Mouse (Mus musculus) intestine, postnatal 0 days (tissue): ENCODE data around the gene Cant1. TPM values are rescaled to one million over a fixed set of nuclear protein-coding genes. Genes with fewer than 3 reads are reported as not detected.

Experiments
- ATAC-seq: fragments of 200-750 bp; cut with Nextera tagmentation; 2 replicates; pipeline ENCODE4 v1.8.0; 2017; ENCODE audit warnings: mild to moderate bottlenecking, moderate TSS enrichment, moderate library complexity
- H3K27ac ChIP-seq: fragments of 300-500 bp; sonication (generic); 2 replicates; pipeline ENCODE4 v1.5.1; 2014; ENCODE audit warnings: mild to moderate bottlenecking, low read depth, low read length, moderate library complexity
- H3K27me3 ChIP-seq: fragments of 300-500 bp; sonication (generic); replicated peaks from 2 replicates; pipeline ENCODE4 v1.6.1; 2014; ENCODE audit warnings: low read length, mixed read lengths; ENCODE audit not compliant: control insufficient read depth, insufficient read depth
- H3K36me3 ChIP-seq: fragments of 300-500 bp; sonication (generic); 2 replicates; pipeline ENCODE4 v1.6.1; 2014; ENCODE audit warnings: mild to moderate bottlenecking, moderate library complexity; ENCODE audit not compliant: control insufficient read depth, insufficient read depth
- H3K4me1 ChIP-seq: fragments of 300-500 bp; sonication (generic); replicated peaks from 2 replicates; pipeline ENCODE4 v1.6.1; 2014; ENCODE audit warnings: antibody characterized with exemption, low read length, mixed read lengths; ENCODE audit not compliant: control insufficient read depth, insufficient read depth
- H3K4me2 ChIP-seq: fragments of 300-500 bp; sonication (generic); replicated peaks from 2 replicates; pipeline ENCODE4 v1.6.1; 2014; ENCODE audit warnings: low read depth, mild to moderate bottlenecking, moderate library complexity
- H3K4me3 ChIP-seq: fragments of 300-500 bp; sonication (generic); 2 replicates; pipeline ENCODE4 v1.5.1; 2014; ENCODE audit warnings: low read depth, low read length
- H3K9ac ChIP-seq: fragments of 300-500 bp; sonication (generic); 2 replicates; pipeline ENCODE4 v1.6.1; 2014; ENCODE audit warnings: mild to moderate bottlenecking, low read depth, low read length
- H3K9me3 ChIP-seq: fragments of 300-500 bp; sonication (generic); 2 replicates; pipeline ENCODE4 v1.6.1; 2016; ENCODE audit warnings: mixed run types; ENCODE audit not compliant: control insufficient read depth
- CTCF ChIP-seq: sonication (generic); IDR thresholded peaks from 2 replicates; pipeline ENCODE4 v1.5.1; 2016; ENCODE audit warnings: low read depth, mild to moderate bottlenecking, control low read depth, antibody characterized with exemption, moderate library complexity
- WGBS: fragments of 180-500 bp; shearing (Covaris S2); extraction: QIAGEN DNeasy Blood & Tissue Kit; methylation state at CpG from one replicate; pipeline ENCODE4 v1.1.7; 2014; 5-methylcytosine and 5-hydroxymethylcytosine counted together
- polyA plus RNA-seq: library from polyadenylated mRNA; unstranded; fragments of >200 nt; fragmentation: Nextera tagmentation; extraction: Ambion mirVana; gene quantifications from 2 replicates; pipeline ENCODE4 v1.2.1, GENCODE M21; 2015

The Cant1 gene
- polyA plus RNA-seq, 1 experiment from 2014 or later = 35.0 TPM

- TF ChIP-seq CTCF = no peak
- H3K4me3 ChIP-seq = no peak overlapping the region
- H3K9ac ChIP-seq = no peak overlapping the region
- H3K27me3 ChIP-seq = 0 out of 2 replicates have a peak, but pooled peaks cover 5% of the 10 kb centered on the region
- 53% methylated on average over 10 of the region's 10 CpGs for WGBS
- H3K4me2 ChIP-seq = peak overlapping the region; percentile 54
- H3K9me3 ChIP-seq = no peaks in the 10 kb centered on the region
- H3K4me1 ChIP-seq = 0 out of 2 replicates have a peak, but pooled peaks cover 2% of the 10 kb centered on the region
- no peak for ATAC-seq
- no peak overlapping the region for H3K27ac ChIP-seq
- H3K36me3 ChIP-seq = no peaks in the 10 kb centered on the region
These were observed 14.5 kb upstream of the Cant1 start for GRCm38 (mm10) chr11:118433398-118433868.

- TF ChIP-seq CTCF = no peak
- no peaks in the 10 kb centered on the region for H3K36me3 ChIP-seq
- 0 out of 2 replicates have a peak, but pooled peaks cover 9% of the 10 kb centered on the region for H3K27me3 ChIP-seq
- H3K4me2 ChIP-seq = no peak overlapping the region
- H3K4me1 ChIP-seq = no peaks in the 10 kb centered on the region
- H3K9ac ChIP-seq = no peak overlapping the region; the same call in 1 of the 2 replicates
- WGBS = 74% methylated on average over 16 of the region's 16 CpGs
- no peak overlapping the region for H3K4me3 ChIP-seq
- H3K9me3 ChIP-seq = no peaks in the 10 kb centered on the region
- H3K27ac ChIP-seq = 0 out of 2 replicates have a peak overlapping the region, but pooled peaks have one; percentile 22
- no peak for ATAC-seq
These were observed 12.4 kb upstream of the Cant1 start for GRCm38 (mm10) chr11:118431100-118431948.

- H3K27ac ChIP-seq = no peak overlapping the region; the same call in 1 of the 2 replicates
- no peaks in the 10 kb centered on the region for H3K4me1 ChIP-seq
- H3K4me2 ChIP-seq = peak overlapping the region; percentile 4; the same call in 1 of the 2 replicates
- 25% methylated on average over 4 of the region's 4 CpGs for WGBS
- H3K9ac ChIP-seq = no peak overlapping the region; the same call in 1 of the 2 replicates
- no peaks in the 10 kb centered on the region for H3K36me3 ChIP-seq
- ATAC-seq = no peak
- H3K9me3 ChIP-seq = no peaks in the 10 kb centered on the region
- no peak overlapping the region for H3K4me3 ChIP-seq
- 0 out of 2 replicates have a peak, but pooled peaks cover 9% of the 10 kb centered on the region for H3K27me3 ChIP-seq
- TF ChIP-seq CTCF = no peak; the same call in 1 of the 2 replicates
These were observed 11.5 kb upstream of the Cant1 start for GRCm38 (mm10) chr11:118430291-118430885.

- H3K9me3 ChIP-seq = no peaks in the 10 kb centered on the region
- H3K27me3 ChIP-seq = 0 out of 2 replicates have a peak, but pooled peaks cover 9% of the 10 kb centered on the region
- peak overlapping the region; percentile 52 for H3K4me2 ChIP-seq
- no peaks in the 10 kb centered on the region for H3K4me1 ChIP-seq
- H3K9ac ChIP-seq = no peak overlapping the region
- H3K27ac ChIP-seq = peak overlapping the region; percentile 60; the same call in 1 of the 2 replicates
- peak overlapping the region; percentile 31 for H3K4me3 ChIP-seq
- TF ChIP-seq CTCF = no peak
- no peak for ATAC-seq
- no peaks in the 10 kb centered on the region for H3K36me3 ChIP-seq
- 44% methylated on average over 8 of the region's 8 CpGs for WGBS
These were observed 10.2 kb upstream of the Cant1 start for GRCm38 (mm10) chr11:118428944-118429709.

GRCm38 (mm10) chr11:118428460-118428868, 9.6 kb upstream of the Cant1 start:
- ATAC-seq = no peak

More at GRCm38 (mm10) chr11:118428460-118428868, 9.6 kb upstream of the Cant1 start:
- Histone ChIP-seq H3K4me2 (peak overlapping the region; percentile 52), H3K4me1 (no peaks in the 10 kb centered on the region), H3K27ac (peak overlapping the region; percentile 60; the same call in 1 of the 2 replicates), H3K27me3 (0 out of 2 replicates have a peak, but pooled peaks cover 9% of the 10 kb centered on the region), H3K4me3 (peak overlapping the region; percentile 31), H3K9me3 (no peaks in the 10 kb centered on the region), H3K36me3 (no peaks in the 10 kb centered on the region), H3K9ac (no peak overlapping the region)
- 8% methylated on average over 11 of the region's 11 CpGs for WGBS
- no peak for TF ChIP-seq CTCF
